Comparison of ENCODE assay signal across 13 mouse cellular contexts in the genomic region with DNA sequence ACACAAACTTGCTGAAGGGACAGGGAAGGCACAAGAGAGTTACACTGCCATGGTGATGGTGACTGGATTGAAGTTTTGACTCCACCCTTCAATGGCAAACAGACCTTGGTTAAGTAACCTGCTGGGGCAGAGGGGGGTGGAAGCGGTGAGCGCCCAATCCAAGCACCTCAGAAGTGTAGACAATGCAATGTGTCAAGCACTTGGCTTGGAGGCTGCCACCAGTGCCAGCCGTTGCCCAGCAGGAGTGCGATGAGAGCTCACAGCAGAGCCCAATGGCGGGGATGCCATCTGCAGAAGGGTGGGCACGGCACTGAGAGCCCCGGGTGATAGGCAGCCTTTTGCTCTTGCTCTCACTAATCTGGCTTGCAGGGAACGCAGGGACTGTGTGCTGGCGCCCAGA. TPM values are rescaled to one million over a fixed set of nuclear protein-coding genes. Genes with fewer than 3 reads are reported as not detected.
DNase-seq lines count a peak whose midpoint lies in the region; ATAC-seq and TF ChIP-seq lines count a peak whose summit lies in the region.
"Had no signal": no experiment of that assay in that cellular context is flagged by ENCODE, and none has a peak within 500 bp of the region (broad histone marks: within the 10 kb centered on the region; RNA-seq: fewer than 3 reads in every experiment).

No protein-coding gene starts in this region.

- peak; percentile 44 for DNase-seq in adrenal gland, postnatal 10 days
- DNase-seq in adrenal gland, postnatal 25 days = no peak
- no peak for DNase-seq in forebrain, postnatal 0 days
- DNase-seq in limb, embryonic 10.5 days (ENCODE audit: low spot score) = no peak
- no peak for DNase-seq in midbrain, embryonic 11.5 days (ENCODE audit: low spot score, missing footprints)
- DNase-seq: kidney, postnatal 10 days; thymus, postnatal 14 days had no signal

- 49% methylated on average over 9 of the region's 9 CpGs for WGBS in forebrain, postnatal 0 days
- WGBS in forebrain, embryonic 13.5 days = 64% methylated on average over 9 of the region's 9 CpGs
- 86% methylated on average over 9 of the region's 9 CpGs for WGBS in limb, embryonic 12.5 days
- 87% methylated on average over 9 of the region's 9 CpGs for WGBS in limb, embryonic 10.5 days
- 53% methylated on average over 9 of the region's 9 CpGs for WGBS in neural tube, embryonic 15.5 days
- WGBS in midbrain, embryonic 11.5 days = 86% methylated on average over 9 of the region's 9 CpGs

- no peak for TF ChIP-seq CTCF in forebrain, postnatal 0 days (IDR thresholded peaks at IDR 0.05; ENCODE audit: low read depth)

- H3K4me3 ChIP-seq in forebrain, postnatal 0 days (ENCODE audit: low read depth, low read length) = no peak overlapping the region
- no peak overlapping the region for H3K4me3 ChIP-seq in forebrain, embryonic 13.5 days
- H3K4me3 ChIP-seq in limb, embryonic 12.5 days (replicated peaks) = no peak overlapping the region
- H3K4me3 ChIP-seq in limb, embryonic 10.5 days = no peak overlapping the region
- no peak overlapping the region for H3K4me3 ChIP-seq in neural tube, embryonic 15.5 days (replicated peaks)
- H3K4me3 ChIP-seq in midbrain, embryonic 11.5 days (ENCODE audit: low read depth, low read length) = no peak overlapping the region
- H3K4me3 ChIP-seq: erythroblast, embryonic 14.5 days; midbrain, embryonic 13.5 days; stomach, embryonic 15.5 days had no signal

- H3K4me2 ChIP-seq in forebrain, postnatal 0 days (ENCODE audit: low read depth) = no peak overlapping the region
- H3K4me2 ChIP-seq in forebrain, embryonic 13.5 days = no peak overlapping the region
- H3K4me2 ChIP-seq in limb, embryonic 12.5 days = 0 out of 2 replicates have a peak overlapping the region, but pooled peaks have one; percentile 96
- H3K4me2 ChIP-seq in neural tube, embryonic 15.5 days = peak overlapping the region; percentile 13; the same call in 1 of the 2 replicates
- H3K4me2 ChIP-seq in midbrain, embryonic 11.5 days = no peak overlapping the region
- H3K4me2 ChIP-seq: midbrain, embryonic 13.5 days had no signal

- H3K9me3 ChIP-seq in forebrain, postnatal 0 days (ENCODE audit: low read length) = no peaks in the 10 kb centered on the region
- H3K9me3 ChIP-seq in forebrain, embryonic 13.5 days (replicated peaks) = no peaks in the 10 kb centered on the region
- H3K9me3 ChIP-seq in limb, embryonic 12.5 days = no peaks in the 10 kb centered on the region
- no peaks in the 10 kb centered on the region for H3K9me3 ChIP-seq in limb, embryonic 10.5 days (replicated peaks)
- H3K9me3 ChIP-seq in neural tube, embryonic 15.5 days (replicated peaks) = no peaks in the 10 kb centered on the region
- no peaks in the 10 kb centered on the region for H3K9me3 ChIP-seq in midbrain, embryonic 11.5 days (ENCODE audit: control insufficient read depth, low read length)
- H3K9me3 ChIP-seq: midbrain, embryonic 13.5 days; stomach, embryonic 15.5 days had no signal

- peak; percentile 34 for ATAC-seq in forebrain, postnatal 0 days
- no peak for ATAC-seq in forebrain, embryonic 13.5 days
- no peak for ATAC-seq in limb, embryonic 12.5 days (ENCODE audit: insufficient number of reproducible peaks, insufficient read depth, low FRiP score, low TSS enrichment, low read depth)
- ATAC-seq in neural tube, embryonic 15.5 days (ENCODE audit: low FRiP score) = no peak
- ATAC-seq in midbrain, embryonic 11.5 days (ENCODE audit: low FRiP score) = no peak
- ATAC-seq: midbrain, embryonic 13.5 days had no signal

- peaks cover 5% of the 10 kb centered on the region; the same call in 1 of the 2 replicates for H3K4me1 ChIP-seq in forebrain, postnatal 0 days (ENCODE audit: insufficient read depth)
- H3K4me1 ChIP-seq in forebrain, embryonic 13.5 days = peaks cover 32% of the 10 kb centered on the region
- H3K4me1 ChIP-seq in limb, embryonic 12.5 days (replicated peaks) = peaks cover 47% of the 10 kb centered on the region
- peaks cover 69% of the 10 kb centered on the region for H3K4me1 ChIP-seq in limb, embryonic 10.5 days
- H3K4me1 ChIP-seq in neural tube, embryonic 15.5 days = peaks cover 49% of the 10 kb centered on the region
- H3K4me1 ChIP-seq in midbrain, embryonic 11.5 days (ENCODE audit: control insufficient read depth, insufficient read depth, low read length) = peaks cover 7% of the 10 kb centered on the region; the same call in 1 of the 2 replicates

- H3K9ac ChIP-seq in forebrain, postnatal 0 days = no peak overlapping the region
- no peak overlapping the region for H3K9ac ChIP-seq in forebrain, embryonic 13.5 days
- no peak overlapping the region for H3K9ac ChIP-seq in limb, embryonic 12.5 days (replicated peaks)
- H3K9ac ChIP-seq in neural tube, embryonic 15.5 days (replicated peaks) = no peak overlapping the region
- H3K9ac ChIP-seq in midbrain, embryonic 11.5 days (ENCODE audit: low read length) = no peak overlapping the region
- H3K9ac ChIP-seq: midbrain, embryonic 13.5 days; stomach, embryonic 15.5 days had no signal

- peaks cover 12% of the 10 kb centered on the region for H3K27me3 ChIP-seq in forebrain, postnatal 0 days (ENCODE audit: insufficient read depth, low read length)
- H3K27me3 ChIP-seq in forebrain, embryonic 13.5 days = peaks cover 57% of the 10 kb centered on the region
- peaks cover 20% of the 10 kb centered on the region for H3K27me3 ChIP-seq in limb, embryonic 12.5 days
- peaks cover 38% of the 10 kb centered on the region for H3K27me3 ChIP-seq in limb, embryonic 10.5 days (ENCODE audit: low read depth, poor library complexity, severe bottlenecking)
- H3K27me3 ChIP-seq in neural tube, embryonic 15.5 days (replicated peaks) = peaks cover 14% of the 10 kb centered on the region
- H3K27me3 ChIP-seq in midbrain, embryonic 11.5 days (ENCODE audit: control insufficient read depth, insufficient read depth, low read length) = peaks cover 41% of the 10 kb centered on the region

- no peaks in the 10 kb centered on the region for H3K36me3 ChIP-seq in forebrain, postnatal 0 days (ENCODE audit: insufficient read depth)
- H3K36me3 ChIP-seq in forebrain, embryonic 13.5 days (ENCODE audit: poor library complexity, severe bottlenecking) = no peaks in the 10 kb centered on the region
- no peaks in the 10 kb centered on the region for H3K36me3 ChIP-seq in limb, embryonic 12.5 days
- peaks cover 8% of the 10 kb centered on the region; the same call in 1 of the 2 replicates for H3K36me3 ChIP-seq in limb, embryonic 10.5 days
- no peaks in the 10 kb centered on the region for H3K36me3 ChIP-seq in neural tube, embryonic 15.5 days
- H3K36me3 ChIP-seq in midbrain, embryonic 11.5 days (ENCODE audit: control insufficient read depth, insufficient read depth, low read length) = no peaks in the 10 kb centered on the region
- H3K36me3 ChIP-seq: midbrain, embryonic 13.5 days; stomach, embryonic 15.5 days had no signal

- no peak overlapping the region for H3K27ac ChIP-seq in forebrain, postnatal 0 days (ENCODE audit: low read depth, low read length)
- no peak overlapping the region for H3K27ac ChIP-seq in forebrain, embryonic 13.5 days
- H3K27ac ChIP-seq in limb, embryonic 12.5 days = no peak overlapping the region
- H3K27ac ChIP-seq in limb, embryonic 10.5 days = no peak overlapping the region
- H3K27ac ChIP-seq in neural tube, embryonic 15.5 days (replicated peaks) = no peak overlapping the region
- H3K27ac ChIP-seq in midbrain, embryonic 11.5 days (ENCODE audit: low read depth, low read length) = no peak overlapping the region
- H3K27ac ChIP-seq: midbrain, embryonic 13.5 days; stomach, embryonic 15.5 days had no signal

RNA-seq across cellular contexts. Expression of a gene that starts 2.6 kb away (rescaled TPM):
- 10 to 100 TPM; 31.6 TPM for total RNA-seq in adrenal gland, postnatal 10 days (2021)
- total RNA-seq in adrenal gland, postnatal 25 days (2021) = 23.7 and 25.6 TPM in 2 replicates
- 7.1 and 7.3 TPM in 2 replicates for total RNA-seq in forebrain, postnatal 0 days (2014; rRNA removed)
- polyA plus RNA-seq in forebrain, postnatal 0 days (2015; fragmentation: Nextera tagmentation; extraction: Ambion mirVana) = 5.8 and 6.2 TPM in 2 replicates
- polyA plus RNA-seq in forebrain, embryonic 13.5 days (2015; fragmentation: Nextera tagmentation; extraction: Ambion mirVana) = 4.5 and 5.1 TPM in 2 replicates
- polyA plus RNA-seq in limb, embryonic 12.5 days (2016; fragmentation: Nextera tagmentation; extraction: Ambion mirVana) = 17.7 and 19.1 TPM in 2 replicates
- polyA plus RNA-seq in limb, embryonic 10.5 days (2016; fragmentation: Nextera tagmentation; extraction: Ambion mirVana) = 13.7 and 18.8 TPM in 2 replicates
- polyA plus RNA-seq in neural tube, embryonic 15.5 days (2015; fragmentation: Nextera tagmentation; extraction: Ambion mirVana) = 7.7 and 9.8 TPM in 2 replicates
- 6.3 and 7.5 TPM in 2 replicates for polyA plus RNA-seq in midbrain, embryonic 11.5 days (2014; fragmentation: Nextera tagmentation; extraction: Ambion mirVana)
- polyA plus RNA-seq: erythroblast, embryonic 14.5 days had no signal

RNA-seq across cellular contexts. Expression of a gene that starts 56.6 kb away (rescaled TPM):
- 100 to 1,000 TPM; 102 to 133 TPM for total RNA-seq in adrenal gland, postnatal 10 days (2021)
- total RNA-seq in adrenal gland, postnatal 25 days (2021) = 127 and 149 TPM in 2 replicates
- total RNA-seq in forebrain, postnatal 0 days (2014; rRNA removed) = 6.5 and 8.4 TPM in 2 replicates
- polyA plus RNA-seq in forebrain, postnatal 0 days (2015; fragmentation: Nextera tagmentation; extraction: Ambion mirVana) = 1.7 and 3.1 TPM in 2 replicates
- polyA plus RNA-seq in forebrain, embryonic 13.5 days (2015; fragmentation: Nextera tagmentation; extraction: Ambion mirVana) = 0.98 and 1.4 TPM in 2 replicates
- 7.0 and 10.0 TPM in 2 replicates for polyA plus RNA-seq in limb, embryonic 12.5 days (2016; fragmentation: Nextera tagmentation; extraction: Ambion mirVana)
- polyA plus RNA-seq in limb, embryonic 10.5 days (2016; fragmentation: Nextera tagmentation; extraction: Ambion mirVana) = 4.5 and 5.6 TPM in 2 replicates
- polyA plus RNA-seq in neural tube, embryonic 15.5 days (2015; fragmentation: Nextera tagmentation; extraction: Ambion mirVana) = 3.3 and 6.4 TPM in 2 replicates
- polyA plus RNA-seq in midbrain, embryonic 11.5 days (2014; fragmentation: Nextera tagmentation; extraction: Ambion mirVana) = 1.7 and 2.4 TPM in 2 replicates

Comparison
In these comparisons a context has a peak if more than half of its experiments do, and no peak if none do; other contexts are left out.
1. H3K4me2 ChIP-seq: peak in limb, embryonic 12.5 days (single experiment) and neural tube, embryonic 15.5 days (single experiment); none in forebrain, postnatal 0 days (single experiment), forebrain, embryonic 13.5 days (single experiment) and midbrain, embryonic 11.5 days (single experiment).